ENCODE assay signal across 8 mouse cellular contexts in the genomic region with DNA sequence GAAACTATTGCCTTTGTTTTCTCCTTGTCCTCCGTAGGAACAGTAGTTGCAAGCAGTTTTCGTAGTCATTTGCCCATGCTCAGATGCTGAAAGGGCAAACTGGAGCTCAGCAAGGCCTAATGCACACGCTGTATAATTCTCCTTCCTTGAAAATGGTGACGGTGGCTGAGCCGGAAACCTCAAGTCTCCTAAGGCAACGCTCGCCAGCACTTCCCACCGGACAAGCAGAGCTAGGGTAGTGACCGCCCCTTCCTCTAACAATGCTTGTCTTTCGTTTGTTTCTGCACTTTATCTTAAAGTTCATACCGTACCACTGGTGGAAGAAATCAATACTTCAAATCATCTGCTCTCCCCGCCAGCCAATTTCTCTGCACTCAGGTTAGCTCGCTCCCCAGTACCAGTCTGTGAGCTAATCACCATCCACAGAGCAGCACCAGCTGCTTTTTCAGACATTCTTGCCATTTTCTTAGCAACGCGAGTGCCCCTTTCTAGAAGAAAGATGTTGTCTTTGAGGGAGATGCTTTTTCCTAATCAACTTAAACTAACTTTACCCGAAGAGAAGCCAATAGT.
DNase-seq lines count a peak whose midpoint lies in the region; ATAC-seq and TF ChIP-seq lines count a peak whose summit lies in the region.

No protein-coding gene starts in this region.

- no peak for ATAC-seq in lung, embryonic 16.5 days (ENCODE audit: low read depth)
- ATAC-seq in granulocyte monocyte progenitor cell, adult 5-6 weeks (replicated peaks; ENCODE audit: poor library complexity, severe bottlenecking), result peak; percentile 47
- no peak for ATAC-seq in liver, postnatal 0 days

- no peak for TF ChIP-seq EP300 in liver, postnatal 0 days (IDR thresholded peaks at IDR 0.05; ENCODE audit: low read depth)

- peaks cover 30% of the 10 kb centered on the region for H3K4me1 ChIP-seq in lung, embryonic 16.5 days (replicated peaks; ENCODE audit: control insufficient read depth, insufficient read depth, low read length)
- peaks cover 25% of the 10 kb centered on the region for H3K4me1 ChIP-seq in liver, postnatal 0 days (ENCODE audit: insufficient read depth)

- no peak overlapping the region for H3K27ac ChIP-seq in lung, embryonic 16.5 days (ENCODE audit: low read length)
- no peak overlapping the region for H3K27ac ChIP-seq in liver, postnatal 0 days (ENCODE audit: low read depth)

- H3K4me2 ChIP-seq in lung, embryonic 16.5 days (ENCODE audit: low read depth, low read length), result peak overlapping the region; percentile 100
- H3K4me2 ChIP-seq in liver, postnatal 0 days (ENCODE audit: low read depth, low read length), result peak overlapping the region; percentile 91

- H3K9me3 ChIP-seq in lung, embryonic 16.5 days (ENCODE audit: control insufficient read depth, low read length), result no peaks in the 10 kb centered on the region
- H3K9me3 ChIP-seq in liver, postnatal 0 days (ENCODE audit: low read length), result no peaks in the 10 kb centered on the region

- H3K27me3 ChIP-seq in lung, embryonic 16.5 days (ENCODE audit: control insufficient read depth, insufficient read depth, low read depth, low read length), result peaks cover 55% of the 10 kb centered on the region
- H3K27me3 ChIP-seq in liver, postnatal 0 days (ENCODE audit: insufficient read depth, low read length), result peaks cover 63% of the 10 kb centered on the region

- DNase-seq in lung, postnatal 36 days, result no peak
- no peak for DNase-seq in liver, postnatal 0 days
- DNase-seq in thymus, postnatal 25 days, result no peak
- DNase-seq in layer of hippocampus, postnatal 14 days (ENCODE audit: low spot score in 2 of 2), result no peak
- no peak for DNase-seq in cerebellum, adult 18-20 months
- no peak for DNase-seq in kidney, postnatal 10 days

- no peaks in the 10 kb centered on the region for H3K36me3 ChIP-seq in lung, embryonic 16.5 days (ENCODE audit: control insufficient read depth, insufficient read depth, low read length)
- no peaks in the 10 kb centered on the region for H3K36me3 ChIP-seq in liver, postnatal 0 days (replicated peaks; ENCODE audit: insufficient read depth, low read length)

- H3K9ac ChIP-seq in lung, embryonic 16.5 days (ENCODE audit: low read length), result no peak overlapping the region
- H3K9ac ChIP-seq in liver, postnatal 0 days (replicated peaks), result no peak overlapping the region

- TF ChIP-seq CTCF in liver, postnatal 0 days (IDR thresholded peaks at IDR 0.05; ENCODE audit: low read depth), result no peak

- peak overlapping the region; percentile 78 for H3K4me3 ChIP-seq in lung, embryonic 16.5 days (ENCODE audit: low read length)
- peak overlapping the region; percentile 57; the same call in 1 of the 2 replicates for H3K4me3 ChIP-seq in liver, postnatal 0 days (ENCODE audit: low read depth, low read length)

- WGBS in lung, embryonic 16.5 days, result 14% methylated on average over 16 of the region's 16 CpGs
- WGBS in liver, postnatal 0 days (ENCODE audit: insufficient replicate concordance), result 7% methylated on average over 16 of the region's 16 CpGs
